Mouse (Mus musculus) brain, embryonic 14.5 days (tissue): ENCODE data around the gene Tnik.

Experiments
- CTCF ChIP-seq: fragments of 200-500 bp; IDR thresholded peaks from 2 replicates; pipeline ENCODE4 v1.5.1; 2012; ENCODE audit warnings: inconsistent platforms, mild to moderate bottlenecking, moderate library complexity, borderline replicate concordance; ENCODE audit not compliant: insufficient read depth, insufficient read length; ENCODE audit errors: extremely low read depth
- POLR2A ChIP-seq: fragments of 200-500 bp; IDR thresholded peaks from 2 replicates; pipeline ENCODE4 v1.6.1; 2012; ENCODE audit warnings: mild to moderate bottlenecking, inconsistent platforms, borderline replicate concordance; ENCODE audit not compliant: poor library complexity, insufficient read depth, insufficient read length, severe bottlenecking; ENCODE audit errors: extremely low read depth

GRCm38 (mm10) chr3:28234179-28234578, 28.8 kb upstream of the Tnik start:
- TF ChIP-seq CTCF (no peak), POLR2A (no peak)
